Mouse (Mus musculus): Measurements from ENCODE around the gene Exosc7. TPM values are rescaled to one million over a fixed set of nuclear protein-coding genes. Genes with fewer than 3 reads are reported as not detected.

Gene Exosc7
- 10 to 100 TPM; 18.1 to 20.7 TPM for total RNA-seq (2021)
- long read RNA-seq, experiment 1, transcript Exosc7-201 (8 exons, 1,053 nt): major isoform, 19 of 21 reads
- long read RNA-seq, experiment 1, partial matches to known transcripts: 1 of 21 reads
- long read RNA-seq, experiment 1, other reads (novel, unspliced or antisense): 1 of 21 reads
- long read RNA-seq, experiment 2, transcript Exosc7-201 (8 exons, 1,053 nt): major isoform, 17 of 21 reads
- long read RNA-seq, experiment 2, partial matches to known transcripts: 1 of 21 reads
- long read RNA-seq, experiment 2, other reads (novel, unspliced or antisense): 3 of 21 reads

- peak; percentile 86 for DNase-seq
- intact Hi-C loops (cut with DNase I; ENCODE audit: low total_unique reads): no loop called here
Measured at GRCm38 (mm10) chr9:123112805-123113521, at the start of gene Exosc7, which contains the start of gene Zdhhc3. Exosc7 (plus strand) TSS chr9:123113215. Zdhhc3 (minus strand) TSS chr9:123113205.

GRCm38 (mm10) chr9:123079149-123079548 is 33.9 kb upstream of the Exosc7 start:
- intact Hi-C loops (cut with DNase I; ENCODE audit: low total_unique reads): no loop called here
- DNase-seq: no peak

- intact Hi-C loops (cut with DNase I; ENCODE audit: low total_unique reads): no loop called here
- DNase-seq: no peak
Measured at GRCm38 (mm10) chr9:123080355-123080754, 32.7 kb upstream of the Exosc7 start.

- intact Hi-C loops (cut with DNase I; ENCODE audit: low total_unique reads): no loop called here
- DNase-seq: no peak
Measured at GRCm38 (mm10) chr9:123080796-123081195, 32.2 kb upstream of the Exosc7 start.

GRCm38 (mm10) chr9:123085373-123085772 is 27.6 kb upstream of the Exosc7 start:
- no peak for DNase-seq
- intact Hi-C loops (cut with DNase I; ENCODE audit: low total_unique reads): no loop called here

GRCm38 (mm10) chr9:123087558-123087957 is 25.5 kb upstream of the Exosc7 start:
- DNase-seq: no peak
- intact Hi-C loops (cut with DNase I; ENCODE audit: low total_unique reads): no loop called here

GRCm38 (mm10) chr9:123090844-123091243 is 22.2 kb upstream of the Exosc7 start:
- intact Hi-C loops (cut with DNase I; ENCODE audit: low total_unique reads): no loop called here
- DNase-seq: no peak

- intact Hi-C loops (cut with DNase I; ENCODE audit: low total_unique reads): no loop called here
- DNase-seq: no peak
Measured at GRCm38 (mm10) chr9:123099631-123100455, 13.2 kb upstream of the Exosc7 start.

GRCm38 (mm10) chr9:123103425-123103824 is 9.6 kb upstream of the Exosc7 start:
- DNase-seq: no peak
- intact Hi-C loops (cut with DNase I; ENCODE audit: low total_unique reads): no loop called here

- DNase-seq: no peak
- intact Hi-C loops (cut with DNase I; ENCODE audit: low total_unique reads): no loop called here
Measured at GRCm38 (mm10) chr9:123104362-123104761, 8.7 kb upstream of the Exosc7 start.

- no peak for DNase-seq
- intact Hi-C loops (cut with DNase I; ENCODE audit: low total_unique reads): no loop called here
Measured at GRCm38 (mm10) chr9:123107186-123107585, 5.8 kb upstream of the Exosc7 start.

- intact Hi-C loops (cut with DNase I; ENCODE audit: low total_unique reads): no loop called here
- no peak for DNase-seq
Measured at GRCm38 (mm10) chr9:123109188-123109587, 3.8 kb upstream of the Exosc7 start.

- intact Hi-C loops (cut with DNase I; ENCODE audit: low total_unique reads): no loop called here
Measured at GRCm38 (mm10) chr9:123111751-123112221, 1.2 kb upstream of the Exosc7 start.

GRCm38 (mm10) chr9:123113931-123114330 is 916 bp downstream of the Exosc7 start:
- DNase-seq: no peak
- intact Hi-C loops (cut with DNase I; ENCODE audit: low total_unique reads): no loop called here

More at GRCm38 (mm10) chr9:123111751-123112221, 1.2 kb upstream of the Exosc7 start:
- no peak for DNase-seq

GRCm38 (mm10) chr9:123115566-123115965 is 2.6 kb downstream of the Exosc7 start:
- DNase-seq: no peak

GRCm38 (mm10) chr9:123123017-123123416 is 10.0 kb downstream of the Exosc7 start:
- intact Hi-C loops (cut with DNase I; ENCODE audit: low total_unique reads): no loop called here
- DNase-seq: no peak

More at GRCm38 (mm10) chr9:123115566-123115965, 2.6 kb downstream of the Exosc7 start:
- intact Hi-C loops (cut with DNase I; ENCODE audit: low total_unique reads): no loop called here

- intact Hi-C loops (cut with DNase I; ENCODE audit: low total_unique reads): no loop called here
Measured at GRCm38 (mm10) chr9:123123571-123124412, 10.8 kb downstream of the Exosc7 start.

GRCm38 (mm10) chr9:123124413-123124981 is 11.5 kb downstream of the Exosc7 start:
- no peak for DNase-seq
- intact Hi-C loops (cut with DNase I; ENCODE audit: low total_unique reads): no loop called here

More at GRCm38 (mm10) chr9:123123571-123124412, 10.8 kb downstream of the Exosc7 start:
- no peak for DNase-seq

- no peak for DNase-seq
- intact Hi-C loops (cut with DNase I; ENCODE audit: low total_unique reads): no loop called here
Measured at GRCm38 (mm10) chr9:123127663-123128062, 14.6 kb downstream of the Exosc7 start.

Measured in gastrocnemius, postnatal 14 days (tissue).